Mouse (Mus musculus): Measurements from ENCODE around the gene Trh. TPM values are rescaled to one million over a fixed set of nuclear protein-coding genes. Genes with fewer than 3 reads are reported as not detected.

The Trh gene
- polyA plus RNA-seq, 1 experiment: not detected

DNA sequence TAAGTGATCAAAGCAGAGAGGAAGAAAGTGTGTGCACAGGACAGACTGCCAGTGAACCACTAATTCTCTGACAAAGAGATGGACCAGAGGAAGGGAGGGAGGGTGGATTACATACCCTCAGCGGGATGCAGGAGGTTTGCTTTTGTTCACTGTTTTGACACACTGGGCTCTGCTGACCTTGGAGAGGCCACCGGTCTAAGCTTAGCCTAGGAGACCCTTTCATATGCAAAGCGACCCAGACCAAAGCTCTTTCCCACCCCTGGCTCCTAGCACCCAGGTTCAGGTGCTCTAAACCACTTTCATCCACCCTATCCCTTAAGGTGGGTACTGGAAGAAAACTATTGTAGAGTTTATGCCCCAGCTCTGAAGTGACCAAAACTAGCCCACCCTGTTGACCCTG is 1.9 kb upstream of the Trh start:
- Histone ChIP-seq H3K27ac (ENCODE audit: insufficient read depth, low read depth, low read length) (no peak overlapping the region), H3K4me1 (ENCODE audit: control insufficient read depth, insufficient read depth, insufficient read length, low read length) (no peaks in the 10 kb centered on the region), H3K36me3 (ENCODE audit: control insufficient read depth, insufficient read depth, low read length) (no peaks in the 10 kb centered on the region), H3K27me3 (ENCODE audit: control insufficient read depth, insufficient read depth, low read length) (peaks cover 4% of the 10 kb centered on the region; the same call in 1 of the 2 replicates), H3K4me3 (ENCODE audit: low read depth, low read length) (no peak overlapping the region)
- WGBS: 28% methylated on average over 3 of the region's 3 CpGs
- TF ChIP-seq CTCF (IDR thresholded peaks at IDR 0.05; ENCODE audit: extremely low read depth, insufficient read length, insufficient replicate concordance, low read depth, low read length) (no peak), POLR2A (IDR thresholded peaks at IDR 0.05; ENCODE audit: low read depth, low read length) (no peak)

DNA sequence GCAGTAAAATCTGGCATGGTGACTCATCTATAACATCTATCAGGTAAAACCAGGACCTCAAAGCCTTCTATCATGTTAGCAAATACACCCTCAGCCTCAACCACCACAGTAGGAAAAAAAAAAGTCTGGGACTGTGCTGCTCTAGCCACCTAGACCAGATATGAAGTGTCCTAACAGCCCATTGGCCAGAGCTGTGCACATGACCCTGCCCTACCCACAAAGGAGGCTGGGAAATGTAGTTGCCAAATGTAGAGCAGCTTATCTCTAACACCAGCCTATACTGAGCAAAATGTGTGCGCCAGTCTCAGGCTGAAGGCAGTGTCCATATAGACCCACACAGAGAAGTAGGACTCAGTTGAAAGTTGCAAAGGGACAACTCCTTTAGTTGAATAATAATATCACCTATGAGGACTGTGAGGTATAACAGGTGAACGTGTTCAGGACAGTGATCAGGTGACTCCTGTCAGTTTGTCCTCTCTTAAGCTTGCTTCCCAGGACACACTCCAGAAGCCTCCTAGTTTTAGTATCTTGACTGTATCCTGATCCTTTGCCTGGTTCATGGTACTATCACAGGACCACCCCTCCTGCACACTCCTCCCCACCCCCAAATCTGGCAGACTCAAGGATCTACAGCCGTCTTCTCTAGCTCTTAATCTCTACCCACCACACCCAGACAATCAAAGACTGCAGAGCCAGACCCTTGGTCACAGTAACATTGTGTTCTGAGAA is 3.1 kb downstream of the Trh start:
- Histone ChIP-seq H3K36me3 (ENCODE audit: control insufficient read depth, insufficient read depth, low read length) (no peaks in the 10 kb centered on the region), H3K4me3 (ENCODE audit: low read depth, low read length) (no peak overlapping the region), H3K27me3 (ENCODE audit: control insufficient read depth, insufficient read depth, low read length) (peaks cover 4% of the 10 kb centered on the region; the same call in 1 of the 2 replicates), H3K27ac (ENCODE audit: insufficient read depth, low read depth, low read length) (no peak overlapping the region), H3K4me1 (ENCODE audit: control insufficient read depth, insufficient read depth, insufficient read length, low read length) (no peaks in the 10 kb centered on the region)
- TF ChIP-seq POLR2A (IDR thresholded peaks at IDR 0.05; ENCODE audit: low read depth, low read length) (no peak), CTCF (IDR thresholded peaks at IDR 0.05; ENCODE audit: extremely low read depth, insufficient read length, insufficient replicate concordance, low read depth, low read length) (no peak)
- 25% methylated on average over 3 of the region's 3 CpGs for WGBS

DNA sequence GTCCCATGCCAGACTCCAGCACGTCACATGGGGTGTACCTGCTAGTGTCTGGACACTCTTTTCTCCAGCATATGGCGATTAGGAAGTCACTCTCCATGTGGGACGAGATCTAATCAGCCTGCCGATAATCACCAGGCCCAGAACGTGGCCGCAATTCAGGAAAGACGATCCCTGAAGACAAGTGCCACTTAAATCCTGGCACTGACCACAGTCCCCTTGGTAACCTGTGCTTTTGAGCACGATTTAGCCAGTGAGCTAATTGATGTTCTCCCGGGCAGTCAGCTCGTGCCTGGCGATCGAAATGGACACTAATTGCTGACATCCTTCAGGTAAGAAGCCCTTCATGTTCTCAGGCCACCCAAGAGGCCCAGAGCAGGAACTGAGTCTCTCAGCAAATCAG is 9.4 kb downstream of the Trh start:
- 70% methylated on average over 12 of the region's 12 CpGs for WGBS
- no peaks in the 10 kb centered on the region for H3K27me3 ChIP-seq (ENCODE audit: control insufficient read depth, insufficient read depth, low read length)
- H3K36me3 ChIP-seq (ENCODE audit: control insufficient read depth, insufficient read depth, low read length): no peaks in the 10 kb centered on the region
- TF ChIP-seq POLR2A (IDR thresholded peaks at IDR 0.05; ENCODE audit: low read depth, low read length) (no peak), CTCF (IDR thresholded peaks at IDR 0.05; ENCODE audit: extremely low read depth, insufficient read length, insufficient replicate concordance, low read depth, low read length) (no peak)
- H3K4me3 ChIP-seq (ENCODE audit: low read depth, low read length): no peak overlapping the region
- no peak overlapping the region for H3K27ac ChIP-seq (ENCODE audit: insufficient read depth, low read depth, low read length)
- no peaks in the 10 kb centered on the region for H3K4me1 ChIP-seq (ENCODE audit: control insufficient read depth, insufficient read depth, insufficient read length, low read length)

DNA sequence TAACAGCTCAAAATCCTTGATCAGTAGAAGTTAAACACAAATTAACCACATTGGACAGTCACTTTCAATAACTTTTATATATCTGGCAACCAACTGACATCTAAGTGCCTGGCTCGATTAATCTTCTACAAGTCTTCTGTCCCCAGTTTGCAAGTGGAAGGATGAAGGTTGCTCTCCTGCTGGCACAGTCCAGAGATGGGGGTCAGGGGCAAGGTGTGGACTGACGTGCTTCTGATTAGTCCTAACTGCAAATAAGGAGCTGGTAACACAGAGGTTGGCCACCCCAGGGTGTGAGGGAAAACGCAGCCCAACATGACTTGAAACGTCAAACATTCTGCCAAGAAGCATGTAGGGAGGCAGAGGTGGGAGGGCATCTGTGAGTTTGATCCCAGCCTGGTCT is 12.7 kb downstream of the Trh start:
- Histone ChIP-seq H3K4me3 (ENCODE audit: low read depth, low read length) (no peak overlapping the region), H3K4me1 (ENCODE audit: control insufficient read depth, insufficient read depth, insufficient read length, low read length) (no peaks in the 10 kb centered on the region), H3K27me3 (ENCODE audit: control insufficient read depth, insufficient read depth, low read length) (no peaks in the 10 kb centered on the region), H3K36me3 (ENCODE audit: control insufficient read depth, insufficient read depth, low read length) (no peaks in the 10 kb centered on the region), H3K27ac (ENCODE audit: insufficient read depth, low read depth, low read length) (no peak overlapping the region)
- TF ChIP-seq POLR2A (IDR thresholded peaks at IDR 0.05; ENCODE audit: low read depth, low read length): no peak
- no peak for TF ChIP-seq CTCF (IDR thresholded peaks at IDR 0.05; ENCODE audit: extremely low read depth, insufficient read length, insufficient replicate concordance, low read depth, low read length)
- 63% methylated on average over 4 of the region's 4 CpGs for WGBS

DNA sequence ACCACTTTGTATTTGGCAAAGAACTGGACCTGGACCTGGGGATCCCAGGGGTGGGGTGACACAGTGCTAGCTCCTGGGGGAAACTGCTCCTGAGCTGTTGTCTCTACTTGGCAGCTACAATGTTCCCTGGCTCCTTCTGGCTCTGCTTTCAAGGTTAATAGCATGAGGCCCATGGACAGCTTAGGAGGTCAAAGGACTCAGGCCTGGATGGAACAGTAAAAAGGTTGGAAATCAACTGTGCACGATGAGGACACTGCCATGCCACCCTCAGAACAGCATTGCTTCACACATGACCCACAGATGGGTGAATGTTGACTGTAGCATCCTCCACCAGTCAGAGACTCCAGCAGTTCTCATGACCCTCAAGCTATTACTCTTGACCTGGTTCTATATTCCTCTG is 13.1 kb downstream of the Trh start:
- 35% methylated on average over 1 of the region's 1 CpGs for WGBS

DNA sequence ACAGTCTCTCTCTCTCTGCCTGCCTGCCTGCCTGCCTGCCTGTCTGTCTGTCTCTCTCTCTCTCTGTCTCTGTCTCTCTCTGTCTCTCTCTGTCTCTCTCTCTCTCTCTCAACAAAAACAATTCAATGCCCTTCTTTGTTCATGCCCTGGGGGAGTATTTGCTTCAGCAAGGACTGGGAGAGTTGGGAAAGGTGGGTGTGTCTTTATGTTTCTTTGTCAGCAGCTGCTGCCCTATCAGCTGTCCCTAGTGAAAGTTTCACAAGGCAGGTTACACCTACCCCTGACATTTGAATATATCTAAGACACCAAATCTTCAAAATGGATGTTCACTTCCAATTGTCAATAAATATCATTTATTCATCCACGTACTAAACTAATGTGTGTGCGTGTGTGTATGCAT is 14.9 kb downstream of the Trh start:
- Histone ChIP-seq H3K27ac (ENCODE audit: insufficient read depth, low read depth, low read length) (no peak overlapping the region), H3K4me3 (ENCODE audit: low read depth, low read length) (no peak overlapping the region), H3K36me3 (ENCODE audit: control insufficient read depth, insufficient read depth, low read length) (no peaks in the 10 kb centered on the region), H3K27me3 (ENCODE audit: control insufficient read depth, insufficient read depth, low read length) (no peaks in the 10 kb centered on the region; the same call in 1 of the 2 replicates), H3K4me1 (ENCODE audit: control insufficient read depth, insufficient read depth, insufficient read length, low read length) (no peaks in the 10 kb centered on the region)
- WGBS: 78% methylated on average over 2 of the region's 2 CpGs
- TF ChIP-seq POLR2A (IDR thresholded peaks at IDR 0.05; ENCODE audit: low read depth, low read length): no peak
- TF ChIP-seq CTCF (IDR thresholded peaks at IDR 0.05; ENCODE audit: extremely low read depth, insufficient read length, insufficient replicate concordance, low read depth, low read length): no peak

More for the DNA sequence above, 13.1 kb downstream of the Trh start:
- Histone ChIP-seq H3K4me1 (ENCODE audit: control insufficient read depth, insufficient read depth, insufficient read length, low read length) (no peaks in the 10 kb centered on the region), H3K27ac (ENCODE audit: insufficient read depth, low read depth, low read length) (no peak overlapping the region), H3K27me3 (ENCODE audit: control insufficient read depth, insufficient read depth, low read length) (no peaks in the 10 kb centered on the region), H3K4me3 (ENCODE audit: low read depth, low read length) (no peak overlapping the region), H3K36me3 (ENCODE audit: control insufficient read depth, insufficient read depth, low read length) (no peaks in the 10 kb centered on the region)
- TF ChIP-seq POLR2A (IDR thresholded peaks at IDR 0.05; ENCODE audit: low read depth, low read length) (no peak), CTCF (IDR thresholded peaks at IDR 0.05; ENCODE audit: extremely low read depth, insufficient read length, insufficient replicate concordance, low read depth, low read length) (no peak)

DNA sequence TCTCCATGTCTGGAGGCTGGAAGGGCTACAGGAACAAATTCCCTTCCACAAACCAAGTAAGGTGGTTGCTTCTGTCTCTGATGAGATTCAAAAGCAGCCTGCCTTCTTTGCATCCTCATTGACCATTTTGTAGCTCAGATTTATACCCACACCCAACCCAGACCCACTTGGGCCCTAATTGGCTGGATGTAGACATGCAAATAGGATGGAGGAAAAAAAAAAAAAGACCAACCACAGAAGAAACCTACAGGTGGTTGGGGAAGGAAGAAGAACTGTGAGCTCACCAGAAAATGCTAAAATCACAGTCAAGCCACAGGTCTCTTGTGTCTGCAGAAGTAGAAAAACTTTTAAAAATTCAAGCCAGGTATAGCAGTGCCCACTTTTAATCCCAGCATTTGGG is 15.3 kb downstream of the Trh start:
- Histone ChIP-seq H3K36me3 (ENCODE audit: control insufficient read depth, insufficient read depth, low read length) (no peaks in the 10 kb centered on the region), H3K4me3 (ENCODE audit: low read depth, low read length) (no peak overlapping the region), H3K27ac (ENCODE audit: insufficient read depth, low read depth, low read length) (no peak overlapping the region), H3K4me1 (ENCODE audit: control insufficient read depth, insufficient read depth, insufficient read length, low read length) (no peaks in the 10 kb centered on the region), H3K27me3 (ENCODE audit: control insufficient read depth, insufficient read depth, low read length) (no peaks in the 10 kb centered on the region; the same call in 1 of the 2 replicates)
- TF ChIP-seq CTCF (IDR thresholded peaks at IDR 0.05; ENCODE audit: extremely low read depth, insufficient read length, insufficient replicate concordance, low read depth, low read length) (no peak), POLR2A (IDR thresholded peaks at IDR 0.05; ENCODE audit: low read depth, low read length) (no peak)
